Mouse (Mus musculus) embryonic facial prominence, embryonic 11.5 days (tissue): ENCODE results near the gene Mrps11. TPM values are rescaled to one million over a fixed set of nuclear protein-coding genes. Genes with fewer than 3 reads are reported as not detected.

ENCODE experiments used
- ATAC-seq: fragments of 200-750 bp; cut with Nextera tagmentation; replicated peaks from 2 replicates; pipeline ENCODE4 v1.8.0; 2017; ENCODE audit warnings: low read depth; ENCODE audit not compliant: insufficient number of reproducible peaks, low FRiP score, low TSS enrichment
- DNase-seq: peaks from one replicate; pipeline ENCODE4 v3.0.0-alpha.2; 2015; ENCODE audit warnings: low spot score
- H3K27ac ChIP-seq: fragments of 300-500 bp; sonication (generic); replicated peaks from 2 replicates; pipeline ENCODE4 v1.5.1; 2014; ENCODE audit warnings: mild to moderate bottlenecking, low read depth, low read length, control low read depth
- H3K27me3 ChIP-seq: fragments of 300-500 bp; sonication (generic); 2 replicates; pipeline ENCODE4 v1.6.1; 2014; ENCODE audit warnings: mild to moderate bottlenecking, low read length, moderate library complexity, mixed read lengths; ENCODE audit not compliant: control insufficient read depth, insufficient read depth
- H3K36me3 ChIP-seq: fragments of 300-500 bp; sonication (generic); replicated peaks from 2 replicates; pipeline ENCODE4 v1.6.1; 2014; ENCODE audit warnings: low read depth, mild to moderate bottlenecking, low read length, moderate library complexity, mixed read lengths; ENCODE audit not compliant: control insufficient read depth, insufficient read depth
- H3K4me1 ChIP-seq: fragments of 300-500 bp; sonication (generic); 2 replicates; pipeline ENCODE4 v1.6.1; 2014; ENCODE audit warnings: low read length, mixed read lengths; ENCODE audit not compliant: control insufficient read depth, insufficient read depth
- H3K4me2 ChIP-seq: fragments of 300-500 bp; sonication (generic); 2 replicates; pipeline ENCODE4 v1.6.1; 2014; ENCODE audit warnings: low read depth, mild to moderate bottlenecking, control low read depth, low read length, moderate library complexity
- H3K4me3 ChIP-seq: fragments of 300-500 bp; sonication (generic); 2 replicates; pipeline ENCODE4 v1.5.1; 2014; ENCODE audit warnings: low read depth, low read length, control low read depth
- H3K9ac ChIP-seq: fragments of 300-500 bp; sonication (generic); replicated peaks from 2 replicates; pipeline ENCODE4 v1.6.1; 2014; ENCODE audit warnings: mild to moderate bottlenecking, control low read depth, low read length
- H3K9me3 ChIP-seq: fragments of 300-500 bp; sonication (generic); replicated peaks from 2 replicates; pipeline ENCODE4 v1.6.1; 2016; ENCODE audit warnings: mild to moderate bottlenecking, low read length, inconsistent platforms, mixed read lengths; ENCODE audit not compliant: control insufficient read depth
- WGBS: fragments of 180-500 bp; shearing (Covaris S2); extraction: QIAGEN DNeasy Blood & Tissue Kit; methylation state at CpG from one replicate; pipeline ENCODE4 v1.1.7; 2014; 5-methylcytosine and 5-hydroxymethylcytosine counted together
- polyA plus RNA-seq: library from polyadenylated mRNA; unstranded; fragments of >200 nt; fragmentation: Nextera tagmentation; extraction: Ambion mirVana; gene quantifications from 2 replicates; pipeline ENCODE4 v1.2.1, GENCODE M21; 2014

Gene Mrps11
- polyA plus RNA-seq, 1 experiment from 2014 or later, result 85.7 TPM

DNA sequence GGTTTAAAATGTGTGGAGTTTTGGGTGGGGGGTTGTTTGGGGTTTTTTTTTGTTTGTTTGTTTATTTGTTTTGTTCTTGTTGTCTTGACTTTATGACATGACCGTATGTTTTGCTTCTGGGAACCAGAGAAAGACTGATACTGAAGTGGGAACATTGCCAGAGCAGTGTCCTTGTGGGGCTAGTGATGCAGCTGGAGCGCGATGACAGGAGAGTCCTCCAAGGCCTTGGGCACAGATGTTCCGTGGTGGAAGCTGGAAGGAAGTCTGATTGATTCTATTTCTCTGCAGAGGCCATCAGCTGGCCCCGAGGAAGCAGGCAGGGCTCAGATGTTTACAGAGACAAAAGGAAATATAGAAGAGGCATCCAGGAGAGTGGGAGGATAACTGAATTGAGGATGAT, 3.0 kb downstream of the Mrps11 start:
- Histone ChIP-seq H3K27me3 (no peaks in the 10 kb centered on the region), H3K27ac (no peak overlapping the region), H3K4me2 (no peak overlapping the region), H3K4me3 (no peak overlapping the region), H3K9me3 (no peaks in the 10 kb centered on the region), H3K9ac (no peak overlapping the region), H3K36me3 (peaks cover 5% of the 10 kb centered on the region; the same call in 1 of the 2 replicates), H3K4me1 (no peaks in the 10 kb centered on the region)
- 75% methylated on average over 5 of the region's 5 CpGs for WGBS
- ATAC-seq, result no peak
- DNase-seq, result no peak

DNA sequence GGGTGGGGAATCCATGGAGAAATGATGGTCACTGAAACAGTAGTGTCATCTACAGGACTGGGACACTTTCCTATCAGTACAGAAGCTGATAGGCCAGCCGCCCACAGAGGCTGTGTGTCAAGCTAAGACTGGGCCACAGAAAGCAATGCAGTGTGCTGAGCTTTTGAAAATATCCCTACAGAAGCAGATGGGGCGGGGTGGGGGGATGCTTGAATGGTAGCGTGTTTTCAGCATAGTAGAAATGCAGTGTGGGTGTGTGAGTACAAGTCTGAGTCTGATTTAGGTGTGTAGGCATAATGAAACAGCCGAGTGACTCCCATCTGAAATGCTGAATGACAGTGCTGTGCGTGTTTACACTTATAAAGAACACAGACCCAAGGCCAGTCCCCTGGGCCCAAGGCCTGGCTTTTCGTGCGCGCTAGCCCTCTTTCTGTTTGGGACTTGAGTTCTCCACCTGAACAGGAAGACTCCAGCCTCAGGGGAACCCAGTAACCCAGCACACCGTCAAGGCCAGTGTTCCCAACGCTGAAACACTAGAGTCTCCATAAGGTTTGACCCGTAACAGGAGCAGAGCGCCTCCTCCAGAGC, 5.0 kb downstream of the Mrps11 start:
- ATAC-seq, result no peak
- H3K4me3 ChIP-seq, result no peak overlapping the region

DNA sequence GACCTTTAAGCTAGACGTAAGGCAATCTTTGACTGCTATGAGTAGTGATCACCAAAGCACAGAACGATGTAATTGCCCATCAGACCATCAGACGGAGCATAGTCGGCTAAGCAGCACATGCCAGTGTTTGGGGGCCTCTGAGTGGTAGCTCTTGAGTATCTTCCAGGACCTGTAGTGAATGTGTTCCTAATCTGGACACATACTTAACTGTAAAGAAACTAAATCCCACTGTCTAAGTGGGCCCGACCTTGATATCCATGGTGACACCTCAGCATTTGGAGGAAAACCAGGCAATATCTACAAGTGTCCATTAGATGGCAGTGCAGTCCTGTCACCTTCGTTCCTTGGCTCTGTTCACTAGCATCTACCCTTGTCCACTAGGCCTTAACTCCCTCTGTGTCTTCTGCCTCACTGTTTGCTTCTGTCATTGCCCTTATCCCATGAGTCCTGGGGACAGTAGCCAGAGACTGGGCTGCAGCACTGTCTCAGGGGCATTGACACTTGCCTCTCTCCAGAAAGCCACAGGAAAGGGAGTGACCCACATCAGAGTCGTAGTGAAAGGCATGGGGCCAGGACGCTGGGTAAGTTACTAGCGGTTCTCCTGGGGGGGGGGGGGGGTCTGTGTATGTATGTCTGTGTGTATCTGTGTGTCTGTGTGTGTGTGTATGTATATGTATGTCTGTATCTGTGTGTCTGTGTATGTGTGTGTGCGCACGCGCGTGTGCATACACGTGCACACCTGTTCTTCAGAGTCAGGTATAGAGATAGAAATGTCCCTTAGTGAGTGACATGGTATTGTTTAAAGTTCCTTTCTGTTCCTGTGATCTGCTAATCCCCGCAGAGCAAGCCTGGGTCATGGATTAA, 8.7 kb downstream of the Mrps11 start:
- no peak overlapping the region for H3K4me2 ChIP-seq
- no peak overlapping the region for H3K9ac ChIP-seq
- no peaks in the 10 kb centered on the region for H3K27me3 ChIP-seq
- WGBS, result 85% methylated on average over 15 of the region's 15 CpGs
- ATAC-seq, result peak; percentile 56
- H3K27ac ChIP-seq, result no peak overlapping the region
- H3K9me3 ChIP-seq, result no peaks in the 10 kb centered on the region
- peak; percentile 72 for DNase-seq
- no peaks in the 10 kb centered on the region for H3K4me1 ChIP-seq
- no peak overlapping the region for H3K4me3 ChIP-seq
- peaks cover 5% of the 10 kb centered on the region; the same call in 1 of the 2 replicates for H3K36me3 ChIP-seq

More for the DNA sequence above, 5.0 kb downstream of the Mrps11 start:
- H3K27ac ChIP-seq, result no peak overlapping the region
- peaks cover 5% of the 10 kb centered on the region; the same call in 1 of the 2 replicates for H3K36me3 ChIP-seq
- H3K9me3 ChIP-seq, result no peaks in the 10 kb centered on the region
- H3K4me1 ChIP-seq, result no peaks in the 10 kb centered on the region
- DNase-seq, result no peak
- no peak overlapping the region for H3K4me2 ChIP-seq
- no peaks in the 10 kb centered on the region for H3K27me3 ChIP-seq
- WGBS, result 91% methylated on average over 12 of the region's 12 CpGs
- no peak overlapping the region for H3K9ac ChIP-seq

DNA sequence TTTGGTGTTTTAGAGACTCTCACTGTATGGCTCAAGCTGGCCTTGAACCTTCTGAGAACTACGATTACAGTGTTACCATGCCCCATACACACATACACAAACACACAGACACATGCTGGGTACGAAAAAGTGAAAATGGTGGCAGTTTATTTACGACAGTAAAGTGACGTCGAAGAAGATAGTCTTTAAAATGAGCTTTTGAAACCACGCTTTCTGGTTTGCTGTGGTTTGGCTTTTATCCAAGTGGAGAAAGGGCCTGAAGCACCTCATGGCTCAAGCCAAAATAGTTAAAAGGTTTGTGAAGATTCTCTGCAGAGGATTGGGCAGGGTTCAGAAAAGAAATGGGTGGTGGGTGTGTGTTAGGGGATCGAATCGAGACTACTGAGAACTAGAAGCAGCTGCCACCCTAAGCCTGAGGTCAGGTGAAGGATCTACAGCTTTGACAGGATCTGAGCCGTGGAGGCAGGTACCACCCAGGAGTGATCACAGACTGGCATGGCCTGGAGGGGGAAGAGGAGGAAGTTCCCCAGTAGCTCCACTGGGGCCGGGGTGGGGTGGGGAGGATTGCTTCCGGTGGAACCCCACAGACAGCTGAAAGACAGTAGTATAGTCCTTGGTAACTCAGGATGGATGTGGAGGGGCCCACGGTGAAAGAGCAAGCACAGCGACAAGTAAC, 11.1 kb downstream of the Mrps11 start:
- 91% methylated on average over 13 of the region's 13 CpGs for WGBS
- no peak overlapping the region for H3K27ac ChIP-seq
- H3K9ac ChIP-seq, result no peak overlapping the region
- ATAC-seq, result no peak
- H3K4me1 ChIP-seq, result no peaks in the 10 kb centered on the region
- no peak overlapping the region for H3K4me2 ChIP-seq
- peaks cover 5% of the 10 kb centered on the region; the same call in 1 of the 2 replicates for H3K36me3 ChIP-seq
- no peak overlapping the region for H3K4me3 ChIP-seq
- no peaks in the 10 kb centered on the region for H3K27me3 ChIP-seq
- H3K9me3 ChIP-seq, result no peaks in the 10 kb centered on the region
- no peak for DNase-seq

DNA sequence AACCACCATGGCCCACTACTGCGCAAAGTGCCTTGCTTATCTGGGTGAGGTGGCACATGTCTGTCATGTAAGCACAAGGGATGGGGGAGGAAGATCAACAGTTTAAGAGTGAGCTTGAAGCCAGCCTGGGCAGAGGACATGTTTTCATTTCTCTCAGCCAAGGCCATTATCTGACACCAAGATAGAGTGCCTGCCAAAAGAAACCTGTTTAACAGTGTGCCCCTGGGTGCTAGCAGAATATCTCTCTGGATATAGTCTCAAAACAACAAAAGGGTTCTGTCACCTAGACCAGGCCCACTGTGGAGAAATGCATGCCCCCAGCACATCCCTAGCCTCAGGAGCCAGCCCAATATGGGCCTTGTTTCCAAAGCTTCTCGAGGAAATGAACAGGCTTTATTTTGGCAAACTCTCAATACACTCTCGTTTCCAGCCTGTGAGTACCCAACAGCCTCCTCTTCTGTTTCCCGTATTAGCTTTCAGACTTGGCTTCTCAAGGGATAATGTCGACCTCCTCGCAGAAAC, 11.7 kb downstream of the Mrps11 start:
- no peak for DNase-seq
- Histone ChIP-seq H3K4me1 (no peaks in the 10 kb centered on the region), H3K4me3 (no peak overlapping the region), H3K36me3 (peaks cover 3% of the 10 kb centered on the region; the same call in 1 of the 2 replicates), H3K9me3 (no peaks in the 10 kb centered on the region), H3K27ac (no peak overlapping the region), H3K9ac (no peak overlapping the region), H3K4me2 (no peak overlapping the region), H3K27me3 (no peaks in the 10 kb centered on the region)
- no peak for ATAC-seq
- 83% methylated on average over 6 of the region's 6 CpGs for WGBS

DNA sequence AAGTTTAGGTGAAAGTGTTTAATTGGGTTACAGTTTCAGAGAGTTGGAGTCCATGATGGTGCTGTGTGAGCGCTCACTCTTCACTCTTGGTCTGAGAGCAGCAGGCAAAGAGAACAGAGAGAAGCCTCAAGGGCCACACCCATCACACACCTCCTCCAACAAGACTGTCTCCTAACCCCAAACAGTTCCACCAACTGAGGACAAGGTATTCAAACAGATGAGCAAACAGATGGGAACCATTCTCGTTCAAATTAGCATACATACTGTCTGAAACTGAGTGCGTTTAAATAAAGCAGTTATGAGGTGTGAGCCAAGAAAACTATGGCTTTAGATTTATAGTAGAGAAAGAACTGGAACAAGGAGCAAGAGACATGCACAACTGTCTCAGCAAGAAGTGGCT, 13.7 kb downstream of the Mrps11 start:
- WGBS, result 91% methylated on average over 3 of the region's 3 CpGs
- no peak overlapping the region for H3K9ac ChIP-seq
- H3K27me3 ChIP-seq, result no peaks in the 10 kb centered on the region
- H3K4me2 ChIP-seq, result no peak overlapping the region
- H3K9me3 ChIP-seq, result no peaks in the 10 kb centered on the region
- no peak for DNase-seq
- no peaks in the 10 kb centered on the region for H3K4me1 ChIP-seq
- H3K4me3 ChIP-seq, result no peak overlapping the region
- no peak overlapping the region for H3K27ac ChIP-seq
- ATAC-seq, result no peak
- no peaks in the 10 kb centered on the region for H3K36me3 ChIP-seq

DNA sequence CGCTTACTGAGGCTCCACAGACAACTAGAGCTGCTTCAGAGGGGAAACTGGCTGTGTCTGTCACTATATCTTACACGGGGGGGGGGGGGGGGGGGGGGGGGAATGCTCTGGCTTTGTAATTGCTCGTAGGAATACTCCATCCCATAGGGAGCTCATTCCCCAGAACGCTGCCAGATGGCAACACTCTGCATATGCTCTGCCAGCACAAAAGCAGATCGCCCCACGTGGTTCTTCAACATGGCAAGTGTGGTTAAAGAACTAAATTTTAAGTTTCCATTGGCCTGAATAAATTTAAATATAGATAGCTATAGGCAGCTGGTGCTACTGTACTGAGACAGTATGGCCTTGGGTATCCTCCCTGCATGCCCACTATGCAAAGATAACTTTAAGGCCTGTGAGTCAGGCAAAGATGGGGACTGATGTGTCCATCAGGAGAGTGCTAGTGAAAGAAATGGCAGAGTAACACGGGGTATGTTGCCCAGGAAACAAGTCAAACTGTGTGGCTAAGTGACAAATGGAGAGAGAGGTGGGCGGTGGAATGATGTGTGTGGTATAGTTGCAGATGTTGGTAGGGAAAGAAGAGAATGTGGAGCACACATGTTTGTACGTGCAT, 15.0 kb downstream of the Mrps11 start:
- ATAC-seq (no peak), DNase-seq (no peak)
- H3K4me2 ChIP-seq, result no peak overlapping the region
- no peaks in the 10 kb centered on the region for H3K27me3 ChIP-seq
- no peak overlapping the region for H3K4me3 ChIP-seq
- no peak overlapping the region for H3K27ac ChIP-seq
- no peaks in the 10 kb centered on the region for H3K36me3 ChIP-seq
- no peaks in the 10 kb centered on the region for H3K9me3 ChIP-seq
- WGBS, result 55% methylated on average over 8 of the region's 9 CpGs
- no peak overlapping the region for H3K9ac ChIP-seq
- H3K4me1 ChIP-seq, result no peaks in the 10 kb centered on the region
